Mouse (Mus musculus) 3134 (cell line): ENCODE data around the gene Kif4.

Experiments used
- DNase-seq: peaks from one replicate; pipeline ENCODE4 v3.0.0-alpha.2; 2011; ENCODE audit warnings: low spot score; ENCODE audit not compliant: insufficient read length; ENCODE audit errors: extremely low read depth

Kif4 gene

DNA sequence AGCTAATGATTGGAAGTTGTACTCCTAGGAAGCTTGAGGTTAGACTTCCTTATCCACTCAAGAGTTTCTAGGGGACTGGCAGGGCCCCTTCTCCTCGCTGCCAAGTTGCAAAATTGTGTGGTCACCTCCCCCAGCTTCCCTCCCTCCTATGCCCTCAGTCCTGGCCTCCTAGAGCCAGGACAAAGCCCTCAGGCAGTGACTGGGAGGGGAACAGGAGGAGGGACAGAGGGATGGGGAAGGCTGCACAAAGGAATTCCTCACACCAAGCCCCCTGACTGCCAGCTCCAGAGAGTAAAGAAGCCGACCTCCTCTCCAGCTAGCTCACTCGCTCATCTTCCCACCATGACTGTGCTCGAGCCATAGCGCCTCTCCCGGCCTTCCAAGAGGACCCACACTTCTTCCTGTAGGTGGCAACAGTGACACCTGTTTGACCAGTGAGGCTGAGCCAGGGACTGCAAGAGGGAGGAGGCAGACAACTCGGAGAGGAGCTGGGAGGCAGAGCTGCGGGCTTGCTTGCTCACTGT is 104.2 kb downstream of the Kif4 start, which contains the start of gene Gdpd2:
Gdpd2 (plus strand) TSS at position 209 of the 524 bp plus-strand sequence.
- DNase-seq, result peak; percentile 39

DNA sequence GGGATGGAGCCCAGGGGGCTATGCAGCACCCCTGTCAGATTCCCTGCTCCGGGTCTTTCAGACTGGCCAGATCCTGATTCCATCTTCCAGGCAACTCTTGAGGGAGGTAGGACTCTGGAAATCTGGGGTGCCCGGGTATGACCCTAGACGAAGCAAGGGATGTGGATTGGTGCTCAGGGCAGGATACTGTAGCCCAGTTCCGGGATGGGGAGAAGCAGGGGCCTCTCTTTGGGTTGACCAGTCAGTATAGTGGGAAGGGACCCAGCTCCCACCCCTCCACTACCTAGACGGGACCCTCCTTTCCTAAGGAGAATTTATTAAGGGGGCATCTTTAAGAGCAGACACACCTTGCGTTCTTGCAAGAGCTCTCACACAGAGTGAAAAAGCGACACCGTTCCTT is 104.7 kb downstream of the Kif4 start:
- no peak for DNase-seq

DNA sequence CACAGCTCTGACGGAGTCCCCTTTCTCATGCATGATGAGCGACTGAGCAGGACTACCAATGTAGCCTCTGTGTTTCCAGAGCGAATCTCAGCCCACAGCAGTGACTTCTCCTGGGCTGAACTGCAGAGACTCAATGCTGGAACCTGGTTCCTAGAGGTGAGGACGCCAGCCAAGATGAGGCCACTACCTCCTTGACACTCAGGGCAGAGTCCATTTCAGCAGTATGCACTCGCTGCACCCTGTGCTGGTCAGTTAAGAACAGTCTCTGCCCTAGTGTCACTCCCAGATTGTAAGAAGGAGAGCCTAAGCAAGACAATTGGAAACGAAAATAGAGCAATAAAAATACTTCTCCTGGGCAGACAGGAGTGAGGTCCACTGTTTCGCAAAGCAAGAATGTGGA is 108.8 kb downstream of the Kif4 start:
- DNase-seq, result no peak

DNA sequence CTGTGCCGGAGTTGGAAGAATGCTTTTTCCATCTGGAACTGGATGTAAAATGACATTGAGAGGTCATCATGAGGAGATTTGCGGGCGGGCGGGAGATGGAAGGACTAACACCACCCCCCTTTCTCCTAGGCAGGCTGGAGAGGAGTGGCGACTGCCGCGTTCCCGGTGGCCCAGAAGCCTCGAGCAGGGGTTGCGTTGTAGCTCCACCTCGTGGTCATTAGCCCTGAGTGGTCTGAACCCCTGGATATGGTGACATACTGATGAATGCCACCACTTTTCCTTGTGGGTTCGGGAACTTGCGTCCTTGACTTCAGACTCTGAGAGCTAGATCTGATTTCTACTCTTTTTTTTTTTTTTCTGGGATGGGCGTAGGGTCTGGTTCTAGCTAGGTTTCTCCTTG is 113.4 kb downstream of the Kif4 start:
- DNase-seq, result no peak

DNA sequence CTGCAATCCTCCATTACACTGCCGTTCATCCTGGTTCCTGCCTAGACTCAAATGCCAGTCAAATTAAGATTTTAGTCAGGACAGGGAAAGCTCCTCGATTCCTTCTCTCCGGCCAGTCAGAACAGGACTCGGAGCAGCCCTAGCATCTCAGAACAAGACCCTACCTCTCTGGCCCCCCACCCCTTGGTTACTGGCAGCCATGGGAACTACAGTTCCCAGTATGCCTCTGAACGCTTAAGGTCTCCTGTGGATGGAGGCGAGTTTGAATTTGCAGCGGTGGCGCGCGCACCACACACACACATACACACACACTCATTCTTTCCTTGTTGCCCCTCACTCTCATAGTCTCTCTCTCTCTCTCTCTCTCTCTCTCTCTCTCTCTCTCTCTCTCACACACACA is 113.9 kb downstream of the Kif4 start:
- no peak for DNase-seq

DNA sequence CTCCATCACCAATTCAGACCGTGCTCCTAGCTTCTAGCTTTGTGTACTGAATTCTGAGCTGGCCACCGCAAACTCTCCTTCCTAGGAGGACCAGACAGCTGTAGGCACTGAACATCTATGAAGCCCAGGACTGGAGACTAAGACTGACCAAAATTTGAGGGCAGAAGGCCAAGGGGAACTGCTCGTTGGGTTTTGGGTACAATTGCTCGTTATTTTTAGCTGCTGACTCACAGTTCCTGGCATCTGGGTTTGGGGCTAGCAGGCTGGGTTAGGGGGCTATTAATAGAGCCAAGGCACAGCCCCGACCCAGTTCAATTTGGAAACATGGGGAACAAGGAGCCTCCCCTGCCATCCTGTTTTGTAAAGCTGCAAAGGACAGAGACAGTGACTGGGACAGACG is 115.2 kb downstream of the Kif4 start:
- DNase-seq, result peak; percentile 51

DNA sequence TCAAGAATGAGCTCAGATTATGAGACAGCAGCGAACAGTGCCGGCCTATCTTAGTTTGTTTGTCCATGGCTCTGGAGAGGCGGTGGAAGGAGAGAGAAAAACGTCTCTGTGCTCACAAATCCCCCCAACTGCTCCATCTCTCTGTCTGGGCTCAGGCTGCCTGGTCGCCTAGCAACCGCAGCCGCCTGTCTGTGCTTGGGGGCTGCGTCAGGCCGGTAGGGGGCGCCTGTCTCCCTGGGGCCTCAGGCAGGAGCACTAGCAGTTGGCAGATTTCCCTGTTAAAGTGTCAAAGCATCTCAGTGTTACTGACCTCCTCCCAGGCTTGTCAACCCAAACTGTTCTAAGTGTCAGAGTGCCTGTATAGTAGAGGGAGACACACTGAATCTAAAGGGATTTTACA is 116.4 kb downstream of the Kif4 start:
- DNase-seq, result no peak

DNA sequence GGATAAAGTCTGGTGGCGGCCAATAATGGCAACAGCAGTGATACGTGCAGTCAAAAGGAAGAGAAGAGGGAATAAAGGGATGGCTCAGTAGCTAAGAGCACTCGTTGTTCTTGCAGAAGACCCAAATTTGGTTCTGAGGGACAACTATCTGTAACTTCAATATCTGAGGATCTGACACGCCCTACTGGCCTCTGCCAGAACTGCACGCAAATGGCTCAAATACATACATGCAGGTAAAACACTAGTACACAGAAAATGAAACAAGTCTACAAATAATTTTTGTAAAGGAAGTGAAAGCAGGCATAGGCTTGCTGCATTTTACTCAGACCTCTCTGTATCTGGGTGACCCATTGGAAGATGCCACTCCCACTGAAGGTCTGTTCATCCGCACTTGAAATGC is 140.3 kb downstream of the Kif4 start:
- DNase-seq, result no peak

DNA sequence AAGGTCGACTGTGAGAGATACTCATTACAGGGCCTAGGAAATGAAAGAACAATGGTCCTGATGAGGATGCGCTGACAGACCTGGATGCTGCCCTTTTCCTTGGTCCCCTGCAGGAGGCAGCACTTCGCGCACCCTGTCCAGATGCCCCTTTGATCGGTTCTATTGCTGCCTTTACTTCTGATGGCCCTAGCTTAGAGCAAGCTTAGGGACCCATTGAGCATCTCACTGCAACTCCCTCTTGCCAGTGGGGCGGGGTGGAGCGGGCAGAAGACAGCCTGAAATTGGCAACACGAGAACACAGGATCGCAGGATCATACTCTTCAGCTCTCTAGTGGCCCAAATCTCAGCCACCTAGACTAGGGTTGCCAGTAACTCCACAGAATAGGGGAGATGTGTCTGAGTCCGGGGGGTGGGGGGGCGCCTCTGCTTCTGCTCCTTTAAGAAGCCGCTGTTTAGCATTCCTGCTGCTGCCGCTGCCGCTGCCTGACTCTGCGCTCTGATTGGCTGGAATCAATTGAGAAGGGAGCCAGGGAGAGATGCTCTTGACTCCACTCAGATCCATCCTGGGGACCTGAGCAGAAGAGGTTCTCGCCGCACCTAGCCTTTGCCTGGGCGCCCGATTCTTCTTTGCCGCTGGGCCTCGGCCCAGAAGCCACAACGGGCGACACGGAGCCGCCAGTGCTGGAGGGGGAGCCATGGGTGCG is 141.8 kb downstream of the Kif4 start, which contains the start of gene Dlg3:
Dlg3 (plus strand) TSS at position 542 of the 704 bp plus-strand sequence.
- no peak for DNase-seq

DNA sequence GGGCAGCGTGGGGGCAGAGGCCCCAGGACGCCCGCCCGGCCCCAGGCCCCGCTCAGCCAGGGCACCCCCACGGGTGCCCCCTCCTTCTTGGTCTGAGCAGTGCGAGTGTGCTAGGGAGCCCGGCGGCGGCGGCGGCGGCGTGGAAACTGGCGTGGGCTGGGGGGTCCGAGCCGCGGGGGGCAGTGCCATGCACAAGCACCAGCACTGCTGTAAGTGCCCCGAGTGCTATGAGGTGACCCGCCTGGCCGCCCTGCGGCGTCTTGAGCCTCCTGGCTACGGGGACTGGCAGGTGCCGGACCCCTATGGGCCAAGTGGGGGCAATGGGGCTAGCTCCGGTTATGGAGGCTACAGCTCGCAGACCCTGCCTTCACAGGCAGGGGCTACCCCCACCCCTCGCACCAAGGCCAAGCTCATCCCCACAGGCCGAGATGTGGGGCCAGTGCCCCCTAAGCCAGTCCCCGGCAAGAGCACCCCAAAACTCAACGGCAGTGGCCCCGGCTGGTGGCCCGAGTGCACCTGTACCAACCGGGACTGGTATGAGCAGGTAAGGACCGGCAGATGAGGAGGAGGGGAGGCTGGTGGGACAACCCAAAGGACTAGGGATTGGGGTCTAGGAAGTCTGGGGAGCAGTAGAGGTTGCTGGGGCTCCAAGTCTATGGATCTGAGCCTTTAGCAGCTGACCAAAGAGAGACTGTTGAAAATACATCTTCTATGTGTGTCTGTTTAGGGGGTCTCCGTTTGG is 142.5 kb downstream of the Kif4 start:
- DNase-seq, result no peak

DNA sequence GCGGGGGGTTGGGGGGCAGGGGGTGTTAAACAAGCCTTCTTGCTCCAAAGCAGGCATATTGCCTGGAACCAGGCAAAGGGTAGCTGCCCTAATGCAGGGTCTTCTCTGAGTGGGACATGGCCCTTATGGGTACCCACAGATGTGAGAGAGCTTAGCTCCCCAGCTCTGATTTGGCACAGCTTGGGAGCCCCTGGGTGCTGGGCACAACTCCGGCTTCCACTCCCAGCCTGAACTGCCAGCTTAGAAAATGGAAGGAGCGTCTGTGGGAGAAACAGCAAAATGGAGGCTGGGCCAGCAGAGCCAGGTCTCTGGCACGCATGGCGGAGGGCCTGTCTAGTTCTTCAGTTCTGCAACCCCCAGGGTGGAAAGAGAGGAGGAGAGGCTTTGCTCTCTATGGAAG is 143.7 kb downstream of the Kif4 start:
- no peak for DNase-seq

DNA sequence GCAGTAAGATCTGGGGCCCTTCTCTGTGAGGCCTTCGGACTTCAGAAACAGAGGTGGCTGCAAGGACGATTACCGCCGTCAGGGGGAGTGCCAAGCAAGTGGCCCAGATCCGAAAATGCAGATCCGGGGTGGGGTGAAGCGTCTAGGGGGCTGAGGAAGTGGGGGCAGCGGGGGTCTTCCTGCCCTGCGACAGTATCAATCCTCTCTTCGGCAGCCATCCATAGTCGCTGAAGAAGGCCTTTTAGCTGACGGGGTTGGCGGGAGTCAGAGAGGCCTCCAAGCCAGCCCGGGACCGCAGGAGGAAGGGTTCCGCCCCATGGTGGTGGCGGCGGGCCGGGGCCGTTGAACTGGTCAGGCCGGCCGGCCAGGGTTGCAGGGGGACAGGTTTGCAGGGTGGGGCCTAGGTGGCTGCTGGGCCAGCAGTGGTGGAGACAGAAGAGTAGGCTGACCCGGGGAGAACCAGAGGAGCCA is 148.8 kb downstream of the Kif4 start:
- peak; percentile 79 for DNase-seq

DNA sequence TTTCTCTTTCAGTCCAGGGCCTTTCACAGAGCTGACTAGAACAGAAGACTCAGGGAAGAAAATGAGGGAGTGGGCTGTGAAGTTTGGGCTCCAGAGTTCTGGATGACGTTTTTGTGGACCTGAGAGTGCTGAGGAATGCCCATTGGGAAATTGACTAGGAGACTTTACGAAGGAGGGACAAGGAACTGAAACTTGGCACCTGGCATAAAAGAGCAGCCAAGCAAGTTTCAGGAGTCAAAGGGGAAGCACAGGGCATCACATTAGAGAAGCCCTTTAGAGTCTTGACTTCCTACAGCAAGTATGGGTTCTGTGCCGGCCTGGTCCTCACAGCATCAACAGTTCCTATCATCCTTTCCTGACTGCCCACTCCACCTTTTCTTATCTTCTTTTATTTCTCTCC is 149.9 kb downstream of the Kif4 start:
- DNase-seq, result no peak

DNA sequence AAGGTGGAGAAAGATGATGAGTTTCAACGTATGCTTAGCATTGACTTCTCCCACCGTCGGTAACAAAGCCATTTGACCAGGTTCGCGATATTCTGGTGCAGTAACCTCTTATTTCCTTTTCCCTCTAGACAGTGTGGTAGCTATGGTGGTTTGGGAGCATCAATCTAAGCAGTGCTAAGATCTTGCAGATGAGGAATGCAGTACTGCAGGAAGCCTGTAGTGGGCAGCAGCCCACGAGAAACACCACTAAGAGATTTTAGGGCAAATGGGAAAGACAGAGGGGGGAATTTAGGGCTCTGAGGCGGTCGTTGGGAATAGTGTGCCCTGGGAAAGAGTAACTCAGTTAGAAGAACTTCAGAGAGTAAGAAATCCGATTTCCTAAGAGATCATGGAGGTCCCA is 151.0 kb downstream of the Kif4 start:
- DNase-seq, result peak; percentile 30
